In genomic region chr10:120246994-120247750, GRCm38 (mm10) we compare ENCODE assay signal across 9 mouse cellular contexts. TPM values are rescaled to one million over a fixed set of nuclear protein-coding genes. Genes with fewer than 3 reads are reported as not detected.
DNase-seq lines count a peak whose midpoint lies in the region; ATAC-seq lines count a peak whose summit lies in the region.
"Had no signal": no experiment of that assay in that cellular context is flagged by ENCODE, and none has a peak within 500 bp of the region (broad histone marks: within the 10 kb centered on the region; RNA-seq: fewer than 3 reads in every experiment).

No protein-coding gene starts in this region.

- peak overlapping the region; percentile 40 for H3K4me2 ChIP-seq in kidney, embryonic 15.5 days
- no peak overlapping the region for H3K4me2 ChIP-seq in liver, embryonic 13.5 days
- H3K4me2 ChIP-seq: liver, embryonic 15.5 days had no signal

- peak; percentile 67; the same call in 1 of the 2 replicates for ATAC-seq in kidney, embryonic 15.5 days (replicated peaks; ENCODE audit: low FRiP score)
- no peak for ATAC-seq in liver, embryonic 13.5 days (ENCODE audit: low read depth)

- peaks cover 9% of the 10 kb centered on the region for H3K4me1 ChIP-seq in kidney, embryonic 15.5 days
- H3K4me1 ChIP-seq in liver, embryonic 13.5 days (replicated peaks), result no peaks in the 10 kb centered on the region
- H3K4me1 ChIP-seq: liver, embryonic 15.5 days had no signal

- peak; percentile 13 for DNase-seq in urinary bladder, postnatal 25 days (ENCODE audit: low spot score)
- no peak for DNase-seq in urinary bladder, postnatal 4 days (ENCODE audit: low spot score in 2 of 2)
- peak; percentile 49 for DNase-seq in adrenal gland, postnatal 10 days
- DNase-seq in frontal cortex, postnatal 14 days (ENCODE audit: low spot score in 2 of 2), result peak; percentile 16 to 37
- peak; percentile 22 for DNase-seq in liver, embryonic 13.5 days
- peak; percentile 88 for DNase-seq in retina, postnatal 1 day
- no peak for DNase-seq in cerebellum, adult 8-10 months

- 17% methylated on average over 9 of the region's 9 CpGs for WGBS in kidney, embryonic 15.5 days
- 40% methylated on average over 9 of the region's 9 CpGs for WGBS in liver, embryonic 13.5 days (ENCODE audit: insufficient replicate concordance)

- H3K27me3 ChIP-seq in kidney, embryonic 15.5 days, result no peaks in the 10 kb centered on the region
- no peaks in the 10 kb centered on the region for H3K27me3 ChIP-seq in liver, embryonic 13.5 days
- H3K27me3 ChIP-seq: liver, embryonic 15.5 days had no signal

- H3K9me3 ChIP-seq in kidney, embryonic 15.5 days (replicated peaks), result no peaks in the 10 kb centered on the region
- H3K9me3 ChIP-seq in liver, embryonic 13.5 days (replicated peaks), result no peaks in the 10 kb centered on the region
- H3K9me3 ChIP-seq: liver, embryonic 15.5 days had no signal

- H3K9ac ChIP-seq in kidney, embryonic 15.5 days, result 0 out of 2 replicates have a peak overlapping the region, but pooled peaks have one; percentile 16
- H3K9ac ChIP-seq in liver, embryonic 13.5 days, result no peak overlapping the region
- H3K9ac ChIP-seq: liver, embryonic 15.5 days had no signal

- no peaks in the 10 kb centered on the region for H3K36me3 ChIP-seq in kidney, embryonic 15.5 days
- no peaks in the 10 kb centered on the region for H3K36me3 ChIP-seq in liver, embryonic 13.5 days
- H3K36me3 ChIP-seq: liver, embryonic 15.5 days had no signal

- H3K4me3 ChIP-seq in kidney, embryonic 15.5 days (replicated peaks), result peak overlapping the region; percentile 23
- H3K4me3 ChIP-seq in liver, embryonic 13.5 days (replicated peaks), result no peak overlapping the region
- H3K4me3 ChIP-seq: liver, embryonic 15.5 days had no signal

- 0 out of 2 replicates have a peak overlapping the region, but pooled peaks have one; percentile 3 for H3K27ac ChIP-seq in kidney, embryonic 15.5 days
- H3K27ac ChIP-seq in liver, embryonic 13.5 days, result no peak overlapping the region
- H3K27ac ChIP-seq: liver, embryonic 15.5 days had no signal

RNA-seq across cellular contexts. Expression of gene Llph, which starts 20.3 kb away (rescaled TPM):
- total RNA-seq in adrenal gland, postnatal 10 days (2021), result 10 to 100 TPM; 20.3 to 24.7 TPM
- polyA plus RNA-seq in kidney, embryonic 15.5 days (2015; fragmentation: Nextera tagmentation; extraction: Ambion mirVana), result 52.0 and 56.8 TPM in 2 replicates
- polyA plus RNA-seq in liver, embryonic 13.5 days (2015; fragmentation: Nextera tagmentation; extraction: Ambion mirVana), result 42.6 and 48.5 TPM in 2 replicates

RNA-seq across cellular contexts. Expression of gene Irak3, which starts 45.2 kb away (rescaled TPM):
- 1 to 10 TPM; 3.3 to 3.4 TPM for total RNA-seq in adrenal gland, postnatal 10 days (2021)
- polyA plus RNA-seq in kidney, embryonic 15.5 days (2015; fragmentation: Nextera tagmentation; extraction: Ambion mirVana), result 1.3 and 1.5 TPM in 2 replicates
- 0.80 and 1.1 TPM in 2 replicates for polyA plus RNA-seq in liver, embryonic 13.5 days (2015; fragmentation: Nextera tagmentation; extraction: Ambion mirVana)

RNA-seq across cellular contexts. Expression of gene Tmbim4, which starts 45.8 kb away (rescaled TPM):
- total RNA-seq in adrenal gland, postnatal 10 days (2021), result 100 to 1,000 TPM; 116 to 117 TPM
- polyA plus RNA-seq in kidney, embryonic 15.5 days (2015; fragmentation: Nextera tagmentation; extraction: Ambion mirVana), result 151 and 159 TPM in 2 replicates
- 85.3 and 86.9 TPM in 2 replicates for polyA plus RNA-seq in liver, embryonic 13.5 days (2015; fragmentation: Nextera tagmentation; extraction: Ambion mirVana)

Comparison
In these comparisons a context has a peak if more than half of its experiments do, and no peak if none do; other contexts are left out.
1. DNase-seq: peak in urinary bladder, postnatal 25 days (single experiment), adrenal gland, postnatal 10 days (single experiment), frontal cortex, postnatal 14 days (2 of 2), liver, embryonic 13.5 days (single experiment) and retina, postnatal 1 day (single experiment); none in urinary bladder, postnatal 4 days (0 of 2) and cerebellum, adult 8-10 months (single experiment).